Mouse (Mus musculus): Measurements from ENCODE around the gene Olfr1432. TPM values are rescaled to one million over a fixed set of nuclear protein-coding genes. Genes with fewer than 3 reads are reported as not detected.
"Not testable (repeated sequence)": the region's sequence is repeated elsewhere in the genome, so short reads cannot be mapped to it uniquely, and the experiment has no call there.

Olfr1432 gene
- not detected in 2 replicates for polyA plus RNA-seq (2012; ENCODE audit: insufficient read depth, insufficient read length, missing spikeins)

DNA sequence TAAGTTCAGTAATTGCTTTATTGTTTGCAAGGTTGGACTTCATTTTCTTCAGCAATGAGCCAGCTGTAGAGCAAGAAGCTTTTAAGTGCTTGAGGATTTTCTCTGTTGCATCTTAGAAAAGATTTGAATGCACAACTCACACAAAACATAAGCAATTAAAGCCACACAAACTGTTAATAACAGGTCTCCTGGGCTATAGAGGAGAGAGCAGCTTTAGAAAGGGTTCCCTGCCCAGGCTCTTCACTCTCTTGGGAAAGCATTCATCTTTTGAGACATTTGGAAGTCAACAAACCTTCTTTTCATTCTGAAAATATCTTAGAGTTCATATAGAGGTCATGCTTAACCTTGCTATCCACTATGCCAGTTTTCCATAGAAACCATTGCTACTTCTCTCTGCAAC, at the start of gene Olfr1432:
TSS of gene Olfr1432 (minus strand) at position 101 of the 400 bp plus-strand sequence.
- H3K4me1 ChIP-seq (ENCODE audit: control insufficient read depth, insufficient read depth, insufficient read length, low read length); H3K4me3 ChIP-seq (ENCODE audit: insufficient read depth, low read depth, low read length); H3K27ac ChIP-seq (replicated peaks; ENCODE audit: low read depth, low read length): not testable (repeated sequence)

DNA sequence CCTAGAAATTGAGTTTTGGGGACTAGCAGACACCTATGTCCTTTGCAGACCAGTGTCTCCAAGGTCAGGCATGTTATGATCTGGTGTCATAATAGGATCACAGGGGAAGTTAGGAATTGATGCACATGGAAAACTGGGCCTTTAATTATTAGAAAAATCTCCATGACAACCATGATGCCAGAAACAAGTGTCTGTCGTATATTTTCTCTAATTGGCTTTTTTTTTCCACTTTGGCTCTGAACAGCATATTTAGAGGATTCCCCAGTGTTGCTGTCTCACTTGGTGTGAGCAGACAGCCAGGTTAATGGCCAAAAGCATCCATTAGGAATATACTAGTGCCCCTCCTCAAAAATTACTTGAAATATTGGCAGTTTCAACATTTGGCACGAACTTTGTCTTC, 47.2 kb upstream of the Olfr1432 start, which contains the start of gene Olfr1434:
TSS of gene Olfr1434 (plus strand) at position 301 of the 400 bp plus-strand sequence.
- Histone ChIP-seq H3K4me1 (ENCODE audit: control insufficient read depth, insufficient read depth, insufficient read length, low read length) (no peaks in the 10 kb centered on the region), H3K4me3 (ENCODE audit: insufficient read depth, low read depth, low read length) (no peak within 1 kb of the TSS), H3K27ac (replicated peaks; ENCODE audit: low read depth, low read length) (no peak within 1 kb of the TSS)

DNA sequence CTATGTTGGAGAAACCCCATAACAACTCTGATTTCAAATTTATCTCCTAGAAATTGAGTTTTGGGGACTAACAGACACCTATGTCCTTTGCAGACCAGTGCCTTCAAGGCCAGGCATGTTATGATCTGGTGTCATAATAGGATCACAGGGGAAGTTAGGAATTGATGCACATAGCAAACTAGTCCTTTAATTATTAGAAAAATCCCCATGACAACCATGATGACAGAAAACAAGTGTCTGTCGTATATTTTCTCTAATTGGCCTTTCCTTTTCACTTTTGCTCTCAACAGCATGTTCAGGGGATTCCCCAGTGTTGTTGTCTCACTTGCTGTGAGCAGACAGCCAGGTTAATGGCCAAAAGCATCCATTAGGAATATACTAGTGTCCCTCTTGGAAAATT, 28.3 kb upstream of the Olfr1432 start, which contains the start of gene Olfr235:
TSS of gene Olfr235 (plus strand) at position 301 of the 400 bp plus-strand sequence.
- Histone ChIP-seq H3K4me1 (ENCODE audit: control insufficient read depth, insufficient read depth, insufficient read length, low read length) (no peaks in the 10 kb centered on the region), H3K4me3 (ENCODE audit: insufficient read depth, low read depth, low read length) (no peak within 1 kb of the TSS), H3K27ac (replicated peaks; ENCODE audit: low read depth, low read length) (no peak within 1 kb of the TSS)

DNA sequence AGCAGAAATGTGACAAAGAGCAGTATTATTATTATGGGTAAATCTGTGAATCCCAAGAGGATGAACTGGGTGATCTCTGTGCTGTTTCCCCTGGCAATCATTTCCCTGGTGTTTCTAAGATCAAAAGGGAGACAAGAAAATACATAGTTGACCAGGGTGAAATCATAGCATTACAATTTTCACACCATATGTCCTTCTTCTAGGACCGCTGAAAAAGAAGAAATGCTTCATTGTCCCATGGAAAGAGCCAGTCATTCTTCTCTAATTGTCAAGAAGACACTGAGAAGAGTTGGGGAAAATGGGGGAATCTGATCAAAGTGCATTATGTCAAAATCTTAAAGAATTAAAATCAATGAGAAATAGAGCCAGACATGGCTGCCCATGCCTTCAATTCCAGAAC, 9.2 kb upstream of the Olfr1432 start, which contains the start of gene Olfr262:
TSS of gene Olfr262 (minus strand) at position 101 of the 400 bp plus-strand sequence.
- H3K27ac ChIP-seq (replicated peaks; ENCODE audit: low read depth, low read length): no peak within 1 kb of the TSS
- no peaks in the 10 kb centered on the region for H3K4me1 ChIP-seq (ENCODE audit: control insufficient read depth, insufficient read depth, insufficient read length, low read length)
- no peak within 1 kb of the TSS for H3K4me3 ChIP-seq (ENCODE audit: insufficient read depth, low read depth, low read length)

DNA sequence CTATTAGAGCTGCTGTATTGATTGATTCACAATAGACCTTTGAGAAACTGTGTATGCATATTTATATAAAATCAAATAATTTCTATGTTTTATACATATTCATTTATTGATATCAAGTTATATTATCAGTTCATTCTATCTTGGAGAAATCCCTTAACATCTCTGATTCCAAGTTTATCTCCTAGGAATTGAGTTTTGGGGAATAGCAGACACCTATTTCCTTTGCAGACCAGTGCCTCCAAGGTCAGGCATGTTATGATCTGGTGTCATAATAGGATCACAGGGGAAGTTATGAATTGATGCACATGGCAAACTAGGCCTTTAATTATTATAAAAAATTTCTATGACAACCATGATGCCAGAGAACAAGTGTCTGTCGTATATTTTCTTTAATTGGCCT, 32.1 kb downstream of the Olfr1432 start, which contains the start of gene Olfr1431:
TSS of gene Olfr1431 (plus strand) at position 301 of the 400 bp plus-strand sequence.
- Histone ChIP-seq H3K4me1 (ENCODE audit: control insufficient read depth, insufficient read depth, insufficient read length, low read length) (no peaks in the 10 kb centered on the region), H3K27ac (replicated peaks; ENCODE audit: low read depth, low read length) (no peak within 1 kb of the TSS)

DNA sequence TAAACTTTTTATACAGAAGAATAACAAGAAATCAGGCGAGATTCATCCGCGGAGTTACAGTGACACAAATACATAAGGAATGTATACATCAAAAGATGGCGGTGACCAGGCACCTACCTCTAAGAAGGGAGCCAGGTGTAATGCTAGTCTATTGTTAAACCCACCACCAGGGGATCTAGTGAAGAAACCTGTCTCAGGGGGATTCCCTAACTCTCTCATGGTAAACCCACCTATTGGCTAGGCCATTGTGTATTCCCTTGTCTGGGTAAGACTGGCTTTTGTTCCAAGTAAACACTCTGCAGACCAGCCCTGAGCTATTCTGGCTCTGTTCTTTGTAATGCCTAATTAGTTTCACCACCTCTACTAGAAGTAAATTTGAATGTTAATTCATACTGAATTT, 33.3 kb downstream of the Olfr1432 start:
- H3K4me3 ChIP-seq (ENCODE audit: insufficient read depth, low read depth, low read length); H3K27ac ChIP-seq (replicated peaks; ENCODE audit: low read depth, low read length); H3K4me1 ChIP-seq (ENCODE audit: control insufficient read depth, insufficient read depth, insufficient read length, low read length): not testable (repeated sequence)

More for the DNA sequence above, 32.1 kb downstream of the Olfr1432 start, which contains the start of gene Olfr1431:
- no peak within 1 kb of the TSS for H3K4me3 ChIP-seq (ENCODE audit: insufficient read depth, low read depth, low read length)

Other genes with a start within 250 kb of the Olfr1432 start
- not detected in 2 replicates for gene Olfr1423, start 191.3 kb downstream of the Olfr1432 start, polyA plus RNA-seq (2012; ENCODE audit: insufficient read depth, insufficient read length, missing spikeins)
- gene Olfr1424, start 169.9 kb downstream of the Olfr1432 start, polyA plus RNA-seq (2012; ENCODE audit: insufficient read depth, insufficient read length, missing spikeins): not detected in 2 replicates
- not detected in 2 replicates for gene Olfr1425, start 154.9 kb downstream of the Olfr1432 start, polyA plus RNA-seq (2012; ENCODE audit: insufficient read depth, insufficient read length, missing spikeins)
- not detected in 2 replicates for gene Olfr1426, start 140.6 kb downstream of the Olfr1432 start, polyA plus RNA-seq (2012; ENCODE audit: insufficient read depth, insufficient read length, missing spikeins)
- gene Olfr1427, start 129.3 kb downstream of the Olfr1432 start, polyA plus RNA-seq (2012; ENCODE audit: insufficient read depth, insufficient read length, missing spikeins): not detected in 2 replicates
- not detected in 2 replicates for gene Olfr1428, start 116.7 kb downstream of the Olfr1432 start, polyA plus RNA-seq (2012; ENCODE audit: insufficient read depth, insufficient read length, missing spikeins)
- not detected in 2 replicates for gene Olfr76, start 109.4 kb downstream of the Olfr1432 start, polyA plus RNA-seq (2012; ENCODE audit: insufficient read depth, insufficient read length, missing spikeins)
- not detected in 2 replicates for gene Olfr1555-ps1, start 62.5 kb downstream of the Olfr1432 start, polyA plus RNA-seq (2012; ENCODE audit: insufficient read depth, insufficient read length, missing spikeins)
- gene Olfr1431, start 32.0 kb downstream of the Olfr1432 start, polyA plus RNA-seq (2012; ENCODE audit: insufficient read depth, insufficient read length, missing spikeins): not detected in 2 replicates
- gene Olfr262, start 9.1 kb upstream of the Olfr1432 start, polyA plus RNA-seq (2012; ENCODE audit: insufficient read depth, insufficient read length, missing spikeins): not detected in 2 replicates
- not detected in 2 replicates for gene Olfr235, start 28.4 kb upstream of the Olfr1432 start, polyA plus RNA-seq (2012; ENCODE audit: insufficient read depth, insufficient read length, missing spikeins)
- not detected in 2 replicates for gene Olfr1434, start 47.3 kb upstream of the Olfr1432 start, polyA plus RNA-seq (2012; ENCODE audit: insufficient read depth, insufficient read length, missing spikeins)
- not detected in 2 replicates for gene Olfr1436, start 66.5 kb upstream of the Olfr1432 start, polyA plus RNA-seq (2012; ENCODE audit: insufficient read depth, insufficient read length, missing spikeins)
- gene Olfr1437, start 92.5 kb upstream of the Olfr1432 start, polyA plus RNA-seq (2012; ENCODE audit: insufficient read depth, insufficient read length, missing spikeins): not detected in 2 replicates
- gene Olfr1438-ps1, start 103.3 kb upstream of the Olfr1432 start, polyA plus RNA-seq (2012; ENCODE audit: insufficient read depth, insufficient read length, missing spikeins): not detected in 2 replicates
- gene Olfr1440, start 154.7 kb upstream of the Olfr1432 start, polyA plus RNA-seq (2012; ENCODE audit: insufficient read depth, insufficient read length, missing spikeins): not detected in 2 replicates
- gene Olfr1441, start 184.8 kb upstream of the Olfr1432 start, polyA plus RNA-seq (2012; ENCODE audit: insufficient read depth, insufficient read length, missing spikeins): not detected in 2 replicates
- gene Pfpl, start 195.3 kb upstream of the Olfr1432 start, polyA plus RNA-seq (2012; ENCODE audit: insufficient read depth, insufficient read length, missing spikeins): not detected in 2 replicates
- gene Mpeg1, start 228.2 kb upstream of the Olfr1432 start, polyA plus RNA-seq (2012; ENCODE audit: insufficient read depth, insufficient read length, missing spikeins): 6.3 and 7.9 TPM in 2 replicates

Data from brown adipose tissue, adult 24 weeks (tissue).